Mouse (Mus musculus): ENCODE measurements at regions not wholly inside any gene's neighbourhood (a gene's known extent, or its start where the extent isn't known, plus 50 kb on each side); places are given as distances from the start of the nearest gene placed in this dataset.

DNA sequence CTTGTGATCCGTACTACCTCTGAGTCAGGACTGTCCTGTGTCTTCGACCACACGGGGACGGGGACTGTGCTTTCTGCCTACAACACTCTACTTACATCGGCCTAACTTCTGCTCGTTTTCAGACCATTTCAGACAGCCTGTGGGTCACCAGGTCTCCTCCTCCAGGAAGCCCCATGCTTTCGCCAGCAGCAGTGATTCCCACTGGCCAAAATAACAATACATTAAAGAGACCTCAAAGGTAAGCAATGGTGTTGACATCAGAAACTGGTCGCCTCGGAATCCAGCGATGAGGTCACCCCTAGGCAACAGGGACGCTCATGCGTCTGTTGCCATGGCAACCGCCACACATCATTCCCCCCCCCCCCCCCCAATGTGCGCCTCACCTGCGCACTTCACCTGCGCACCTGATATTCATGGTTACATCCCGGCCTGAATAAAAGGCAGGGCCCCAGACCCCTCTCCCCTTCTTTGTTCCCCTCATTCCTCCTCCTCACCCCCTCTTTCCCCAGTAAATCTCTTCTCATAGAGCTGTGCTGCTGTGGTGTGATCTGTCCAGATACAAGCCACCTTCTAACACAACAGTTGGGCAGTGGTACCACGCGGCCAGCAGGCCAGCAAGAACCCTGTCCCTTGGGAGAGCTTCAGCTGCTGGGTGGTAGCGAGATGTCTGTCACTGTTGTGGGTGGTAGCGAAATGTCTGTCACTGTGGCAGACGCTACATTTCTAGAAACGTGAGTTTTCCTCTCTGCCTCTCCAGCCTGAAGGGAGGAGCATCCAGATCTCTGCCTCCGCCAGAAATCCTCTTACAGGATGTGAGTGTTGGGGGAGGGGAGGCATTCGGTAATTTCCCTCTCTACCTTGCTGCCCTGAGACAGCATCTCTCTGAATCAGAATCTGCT, 145.0 kb downstream of the Setd4 start:
- no peak for DNase-seq (ENCODE audit: low spot score)

DNA sequence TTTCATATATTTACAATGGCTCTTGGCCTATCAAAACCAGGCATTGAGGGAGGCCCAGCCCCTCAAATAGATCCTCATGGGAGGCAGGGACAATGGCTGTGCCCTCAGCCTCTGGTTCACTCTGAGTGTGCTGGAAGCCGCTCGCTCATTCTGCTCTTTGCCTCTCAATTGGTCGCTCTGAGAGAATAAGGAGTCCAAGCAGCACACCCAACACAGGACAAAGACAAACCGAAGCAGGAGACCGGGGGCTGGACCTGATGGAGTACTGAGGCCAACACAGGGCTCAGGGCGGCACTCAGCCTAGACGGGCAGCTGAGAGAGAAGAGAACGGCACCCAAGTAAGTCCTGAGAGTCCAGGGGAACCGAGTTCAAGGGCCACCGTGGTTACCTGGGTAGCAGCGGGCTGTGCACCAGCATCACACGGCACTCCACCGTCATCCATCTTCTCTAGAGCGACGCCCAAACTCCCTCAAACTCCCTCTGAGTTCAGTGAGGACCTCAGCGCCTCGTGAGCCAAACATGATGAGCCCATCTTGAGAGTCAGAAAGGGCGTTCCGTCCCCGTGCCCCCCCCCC, 145.8 kb downstream of the Setd4 start:
- no peak for DNase-seq (ENCODE audit: low spot score)

DNA sequence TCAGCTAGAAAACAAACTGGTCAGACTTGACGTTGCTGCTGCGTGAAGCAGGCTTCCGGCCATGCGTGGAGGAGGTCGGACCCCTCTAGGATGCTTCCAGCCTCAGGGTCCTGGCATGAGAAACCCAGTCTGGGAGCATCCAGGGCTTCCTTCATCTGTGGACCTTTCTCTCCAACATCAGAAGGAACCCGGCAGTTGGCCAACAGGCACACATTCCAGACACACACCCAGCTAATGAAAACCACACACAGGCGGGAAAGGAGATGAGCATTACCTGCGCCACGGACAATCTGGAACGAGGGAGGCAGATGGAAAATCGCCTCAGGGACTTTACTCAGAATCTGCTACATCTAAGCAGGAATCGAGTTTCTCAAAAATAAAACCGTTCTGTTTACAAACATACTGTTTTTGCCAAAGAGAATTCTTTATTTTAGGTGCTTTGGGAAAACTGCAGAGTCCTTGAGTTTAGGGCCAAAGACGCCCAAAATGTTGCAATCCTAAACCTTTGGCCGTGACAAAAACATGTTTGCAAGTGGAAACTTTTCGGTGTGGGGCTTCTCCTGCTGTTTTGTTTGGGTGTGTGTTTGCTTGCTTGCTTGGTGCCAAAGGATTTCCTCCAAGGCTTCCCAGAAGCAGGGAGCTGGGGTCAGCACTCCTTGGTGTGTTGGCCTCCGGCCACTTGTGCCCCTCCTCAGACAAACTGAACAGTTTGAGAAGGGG, 147.0 kb downstream of the Setd4 start:
- no peak for DNase-seq (ENCODE audit: low spot score)

- DNase-seq (ENCODE audit: low spot score): peak; percentile 58
Measured at GRCm38 (mm10) chr16:93454080-93454997, 149.5 kb downstream of the Setd4 start.

GRCm38 (mm10) chr16:93453056-93453455, 150.8 kb downstream of the Setd4 start:
- no peak for DNase-seq (ENCODE audit: low spot score)

- no peak for DNase-seq (ENCODE audit: low spot score)
Measured at GRCm38 (mm10) chr16:93450896-93451295, 153.0 kb downstream of the Setd4 start.

- DNase-seq (ENCODE audit: low spot score): no peak
Measured at GRCm38 (mm10) chr16:93449925-93450324, 153.9 kb downstream of the Setd4 start.

DNA sequence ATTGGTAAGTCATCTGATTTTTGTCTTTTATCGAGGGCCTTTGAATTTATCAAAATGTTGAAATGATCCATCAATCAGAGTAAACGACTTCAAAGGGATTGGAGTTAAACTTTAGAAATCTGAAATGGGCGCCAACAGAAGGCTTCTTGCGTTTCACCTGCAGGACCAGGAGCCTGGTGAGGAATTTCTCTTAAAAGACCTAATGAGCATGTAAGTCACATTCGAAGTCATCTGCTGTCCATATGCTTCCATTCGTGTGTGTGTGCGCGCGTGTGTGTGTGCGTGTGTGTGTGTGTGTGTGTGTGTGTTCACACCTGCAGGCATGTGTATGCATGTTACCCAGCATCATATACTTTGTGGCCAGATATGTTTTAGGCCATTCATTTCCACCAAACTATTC, 155.7 kb downstream of the Setd4 start:
- no peak for DNase-seq (ENCODE audit: low spot score)

DNA sequence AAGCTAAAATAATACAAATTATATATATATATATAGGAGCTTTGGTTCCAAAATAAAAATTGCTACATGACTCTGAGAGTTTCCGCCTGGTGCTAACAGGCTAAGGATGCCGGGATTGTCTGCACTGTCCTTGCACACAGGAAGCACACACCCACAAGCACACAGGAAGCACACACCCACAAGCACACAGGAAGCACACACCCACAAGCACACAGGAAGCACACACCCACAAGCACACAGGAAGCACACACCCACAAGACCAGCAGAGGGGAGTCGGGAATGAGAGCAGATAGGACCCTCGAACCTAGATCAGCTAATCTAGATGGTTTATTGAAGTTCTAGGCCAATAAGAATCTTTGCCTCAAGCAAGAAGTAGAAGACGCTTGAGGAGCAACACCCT, 156.9 kb downstream of the Setd4 start:
- DNase-seq (ENCODE audit: low spot score): no peak

DNA sequence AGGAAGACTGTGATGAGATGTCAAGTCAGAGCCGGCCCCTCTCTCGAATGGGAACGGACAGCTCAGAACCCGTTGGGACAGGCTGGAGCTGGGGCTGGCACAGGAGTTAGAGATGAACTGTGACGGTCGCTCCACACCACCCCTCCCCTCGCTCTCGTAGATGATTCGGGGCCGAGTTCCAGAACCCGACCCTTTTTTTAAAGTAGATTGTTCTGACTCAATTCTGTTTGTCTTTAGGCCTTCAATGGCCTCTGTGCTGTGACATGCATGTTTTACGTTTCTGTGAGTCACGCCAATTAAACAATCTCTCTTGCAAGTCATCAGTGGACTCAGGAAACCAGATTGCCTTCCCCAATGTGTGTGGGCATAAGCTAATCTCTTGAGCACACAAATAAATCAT, 157.7 kb downstream of the Setd4 start:
- no peak for DNase-seq (ENCODE audit: low spot score)

DNA sequence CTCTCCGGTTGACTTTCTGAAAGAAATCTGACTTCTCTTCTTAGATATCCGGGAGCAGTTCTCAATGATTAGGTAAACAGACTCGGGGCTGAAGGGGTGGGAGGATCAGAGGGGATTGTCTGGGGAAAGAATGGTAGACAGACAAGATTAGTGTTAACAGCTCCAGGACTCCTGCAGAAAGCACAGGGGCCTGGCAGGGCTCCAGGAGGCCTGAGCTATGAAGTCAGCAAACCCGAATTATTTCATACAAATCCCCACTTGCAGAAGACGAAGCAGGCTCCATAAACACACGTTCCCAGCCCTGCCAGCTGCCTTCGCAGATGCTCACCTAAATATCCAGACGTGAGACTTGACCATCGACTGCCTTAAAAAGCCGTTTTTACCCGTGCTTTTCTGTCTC, 161.0 kb downstream of the Setd4 start:
- DNase-seq (ENCODE audit: low spot score): no peak

GRCm38 (mm10) chr16:93437608-93438425, 166.0 kb downstream of the Setd4 start:
- no peak for DNase-seq (ENCODE audit: low spot score)

- DNase-seq (ENCODE audit: low spot score): no peak
Measured at GRCm38 (mm10) chr16:93436732-93437131, 167.1 kb downstream of the Setd4 start.

GRCm38 (mm10) chr16:93431316-93431715, 172.5 kb downstream of the Setd4 start:
- DNase-seq (ENCODE audit: low spot score): no peak

DNA sequence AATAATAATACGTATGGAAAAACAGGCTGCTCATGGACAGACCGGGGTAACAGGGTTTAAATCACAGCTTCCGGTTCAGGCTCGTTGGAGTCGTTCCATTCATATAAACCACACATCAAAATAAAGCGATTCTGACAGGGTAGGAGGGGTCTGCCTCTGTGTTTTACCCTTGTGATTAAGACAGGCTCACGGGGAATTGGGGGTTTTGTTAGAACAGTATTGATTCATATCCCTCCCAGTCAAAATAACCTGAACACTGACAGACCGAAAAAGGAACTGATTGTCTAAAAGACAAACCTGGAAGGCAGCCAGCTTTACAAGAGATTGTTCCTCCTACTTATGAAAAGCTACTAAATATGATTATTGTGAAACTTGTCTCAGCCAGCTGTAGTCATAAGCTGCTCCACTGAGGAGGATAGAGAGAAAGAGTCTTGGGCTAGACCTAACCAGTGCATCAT, 174.5 kb downstream of the Setd4 start:
- DNase-seq (ENCODE audit: low spot score): no peak

GRCm38 (mm10) chr16:93427264-93427663, 176.6 kb downstream of the Setd4 start:
- DNase-seq (ENCODE audit: low spot score): peak; percentile 15

DNA sequence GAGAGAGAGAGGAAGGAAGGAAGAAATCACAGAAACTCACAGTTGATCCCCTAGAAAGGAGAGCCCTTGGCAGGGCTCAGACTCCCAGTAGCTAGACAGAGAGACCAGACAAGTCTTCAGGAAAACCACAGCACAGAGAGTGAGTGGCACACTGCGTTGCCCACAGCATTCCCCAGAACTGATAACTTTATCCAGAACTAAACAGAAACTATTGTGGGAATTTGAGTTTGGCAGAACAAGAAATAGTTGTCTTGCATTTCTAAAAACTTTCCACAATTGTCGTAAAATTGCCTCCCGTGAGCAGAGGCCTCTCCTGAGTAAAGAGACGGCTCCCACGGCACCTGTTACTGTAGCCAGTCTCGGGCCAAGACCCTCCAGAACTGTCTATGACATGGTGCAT, 178.1 kb downstream of the Setd4 start:
- no peak for DNase-seq (ENCODE audit: low spot score)

- no peak for DNase-seq (ENCODE audit: low spot score)
Measured at GRCm38 (mm10) chr16:93423174-93423573, 180.7 kb downstream of the Setd4 start.

- DNase-seq (ENCODE audit: low spot score): no peak
Measured at GRCm38 (mm10) chr16:93422221-93422620, 181.6 kb downstream of the Setd4 start.

GRCm38 (mm10) chr16:93418246-93418645, 185.6 kb downstream of the Setd4 start:
- no peak for DNase-seq (ENCODE audit: low spot score)

GRCm38 (mm10) chr16:93417831-93418230, 186.0 kb downstream of the Setd4 start:
- DNase-seq (ENCODE audit: low spot score): no peak

All from heart, adult 8-10 months (tissue).